Mouse (Mus musculus): ENCODE results near the gene Pde7b. TPM values are rescaled to one million over a fixed set of nuclear protein-coding genes. Genes with fewer than 3 reads are reported as not detected.

The Pde7b gene
- total and polyA plus RNA-seq, 3 experiments, result not detected

DNA sequence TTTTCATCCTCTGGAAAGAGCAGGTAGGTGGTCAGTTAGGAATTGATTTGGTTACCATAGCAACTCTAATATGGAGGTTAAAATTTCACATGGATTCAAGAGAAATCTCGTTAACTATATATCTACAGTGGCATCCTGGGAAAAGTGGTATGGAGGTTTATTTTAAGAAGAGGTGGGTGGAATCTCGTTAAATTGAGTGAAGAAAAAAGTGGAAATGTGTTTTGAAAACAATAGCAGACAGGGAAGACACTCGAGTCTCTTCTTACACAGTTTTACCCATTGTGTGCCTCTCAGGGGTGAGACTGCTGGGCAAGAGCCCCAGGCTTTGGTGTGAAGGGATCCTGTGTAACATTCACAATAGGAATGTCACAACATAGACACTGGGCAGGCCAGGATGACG is 56.3 kb downstream of the Pde7b start:
- no peak overlapping the region for H3K4me2 ChIP-seq (ENCODE audit: insufficient read depth, low read depth, poor library complexity, severe bottlenecking)
- H3K79me2 ChIP-seq (replicated peaks; ENCODE audit: control insufficient read depth, extremely low read depth, insufficient read depth, poor library complexity, severe bottlenecking), result no peaks in the 10 kb centered on the region
- no peak overlapping the region for H3K9ac ChIP-seq (ENCODE audit: insufficient read depth, low read depth)
- H3K4me1 ChIP-seq (ENCODE audit: control insufficient read depth in 1 of 2, insufficient read depth in 2 of 2), result no peaks in the 10 kb centered on the region
- no peak for DNase-seq (ENCODE audit: extremely low read depth)
- in situ Hi-C loops (cut with MboI; ENCODE audit: low pct_ligation_motif_present, low pct_unique_long_range_greater_than_20kb, low sequenced_read_pairs), result no loop called here
- dilution Hi-C loops (cut with MboI; ENCODE audit: extremely low pct_ligation_motif_present, extremely low pct_unique_long_range_greater_than_20kb, low sequenced_read_pairs), result no loop called here
- H3K27me3 ChIP-seq (replicated peaks), result no peaks in the 10 kb centered on the region
- H3K4me3 ChIP-seq (replicated peaks in 1 of 3; ENCODE audit: low read depth in 2 of 3, low read length in 2 of 3, poor library complexity in 1 of 3), result no peak overlapping the region
- H3K27ac ChIP-seq (ENCODE audit: insufficient read depth, low read depth), result no peak overlapping the region
- no peaks in the 10 kb centered on the region for H3K36me3 ChIP-seq (replicated peaks in 1 of 2; ENCODE audit: control insufficient read depth in 1 of 2, insufficient read depth in 1 of 2, low read length in 1 of 2)
- TF ChIP-seq GABPA (IDR thresholded peaks at IDR 0.05; ENCODE audit: insufficient replicate concordance, low read depth, low read length) (no peak), SIN3A (IDR thresholded peaks at IDR 0.05; ENCODE audit: low read length) (no peak), IRF4 (IDR thresholded peaks at IDR 0.05; ENCODE audit: low read depth, low read length) (no peak), MAFK (IDR thresholded peaks at IDR 0.05; ENCODE audit: insufficient replicate concordance, low read length) (no peak), RAD21 (IDR thresholded peaks at IDR 0.05; ENCODE audit: low read depth, low read length) (no peak)
- H3K9me3 ChIP-seq (replicated peaks; ENCODE audit: low read length), result no peaks in the 10 kb centered on the region

DNA sequence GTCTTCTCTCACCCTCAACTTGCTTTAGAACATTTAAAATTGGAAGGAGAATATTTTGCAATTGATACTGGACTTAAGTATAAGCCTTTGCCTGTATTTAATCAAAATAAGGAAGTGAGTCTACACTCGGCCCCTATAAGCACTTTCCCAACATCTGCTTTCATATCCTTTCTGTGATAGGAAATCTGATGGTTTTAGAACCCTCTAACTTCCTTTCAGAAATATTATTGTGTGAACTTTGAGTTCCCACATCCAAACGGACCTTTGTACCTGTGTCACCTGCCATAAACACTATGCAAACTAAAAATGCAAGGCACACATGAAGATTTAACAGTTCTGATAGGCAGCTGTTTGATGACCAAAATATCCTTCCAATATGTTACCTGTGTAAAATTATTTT is 58.2 kb downstream of the Pde7b start:
- no peaks in the 10 kb centered on the region for H3K79me2 ChIP-seq (replicated peaks; ENCODE audit: control insufficient read depth, extremely low read depth, insufficient read depth, poor library complexity, severe bottlenecking)
- no peaks in the 10 kb centered on the region for H3K4me1 ChIP-seq (ENCODE audit: control insufficient read depth in 1 of 2, insufficient read depth in 2 of 2)
- no peak overlapping the region for H3K4me2 ChIP-seq (ENCODE audit: insufficient read depth, low read depth, poor library complexity, severe bottlenecking)
- H3K4me3 ChIP-seq (replicated peaks in 1 of 3; ENCODE audit: low read depth in 2 of 3, low read length in 2 of 3, poor library complexity in 1 of 3), result no peak overlapping the region
- H3K27me3 ChIP-seq (replicated peaks), result no peaks in the 10 kb centered on the region
- no peak overlapping the region for H3K9ac ChIP-seq (ENCODE audit: insufficient read depth, low read depth)
- H3K27ac ChIP-seq (ENCODE audit: insufficient read depth, low read depth), result no peak overlapping the region
- dilution Hi-C loops (cut with MboI; ENCODE audit: extremely low pct_ligation_motif_present, extremely low pct_unique_long_range_greater_than_20kb, low sequenced_read_pairs) (no loop called here), in situ Hi-C loops (cut with MboI; ENCODE audit: low pct_ligation_motif_present, low pct_unique_long_range_greater_than_20kb, low sequenced_read_pairs) (no loop called here)
- TF ChIP-seq NELFE (IDR thresholded peaks at IDR 0.05; ENCODE audit: low read depth, low read length) (no peak), MAZ (IDR thresholded peaks at IDR 0.05; ENCODE audit: low read depth, low read length) (no peak), CTCF (conservative IDR thresholded peaks at IDR 0.05 in 1 of 2, IDR thresholded peaks at IDR 0.05 in 1 of 2; ENCODE audit: low read depth in 2 of 2, low read length in 2 of 2) (no peak), MAFK (IDR thresholded peaks at IDR 0.05; ENCODE audit: insufficient replicate concordance, low read length) (no peak), SMC3 (IDR thresholded peaks at IDR 0.05; ENCODE audit: low read depth, low read length) (no peak), MYC (IDR thresholded peaks at IDR 0.05; ENCODE audit: low read depth, low read length) (no peak)
- no peaks in the 10 kb centered on the region for H3K36me3 ChIP-seq (replicated peaks in 1 of 2; ENCODE audit: control insufficient read depth in 1 of 2, insufficient read depth in 1 of 2, low read length in 1 of 2)
- no peak for DNase-seq (ENCODE audit: extremely low read depth)
- no peaks in the 10 kb centered on the region for H3K9me3 ChIP-seq (replicated peaks; ENCODE audit: low read length)

DNA sequence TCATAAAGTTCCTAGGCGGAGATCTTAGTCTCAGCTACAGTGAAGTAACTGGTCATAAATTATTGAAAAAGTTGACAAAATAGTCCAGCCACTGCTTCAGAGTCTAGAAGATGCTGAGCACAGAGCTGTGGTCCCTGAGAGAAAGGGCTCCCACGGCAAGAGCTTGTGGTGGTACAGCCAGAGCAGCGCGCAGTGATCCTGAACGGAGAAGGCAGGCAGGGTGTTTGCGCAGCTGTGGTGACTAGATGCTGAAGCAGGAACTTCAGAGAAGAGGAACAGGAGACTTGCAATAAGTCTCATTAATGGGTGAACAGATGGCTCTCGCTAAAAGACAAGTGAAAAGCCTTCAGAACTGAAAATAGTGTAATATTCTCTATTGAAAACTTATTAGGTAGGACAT is 61.9 kb downstream of the Pde7b start:
- DNase-seq (ENCODE audit: extremely low read depth), result peak; percentile 3
- H3K27me3 ChIP-seq (replicated peaks), result no peaks in the 10 kb centered on the region
- no peaks in the 10 kb centered on the region for H3K36me3 ChIP-seq (replicated peaks in 1 of 2; ENCODE audit: control insufficient read depth in 1 of 2, insufficient read depth in 1 of 2, low read length in 1 of 2)
- no peak overlapping the region for H3K4me3 ChIP-seq (replicated peaks in 1 of 3; ENCODE audit: low read depth in 2 of 3, low read length in 2 of 3, poor library complexity in 1 of 3)
- peak overlapping the region; percentile 51; the same call in 1 of the 2 replicates for H3K4me2 ChIP-seq (ENCODE audit: insufficient read depth, low read depth, poor library complexity, severe bottlenecking)
- in situ Hi-C loops (cut with MboI; ENCODE audit: low pct_ligation_motif_present, low pct_unique_long_range_greater_than_20kb, low sequenced_read_pairs) (no loop called here), dilution Hi-C loops (cut with MboI; ENCODE audit: extremely low pct_ligation_motif_present, extremely low pct_unique_long_range_greater_than_20kb, low sequenced_read_pairs) (no loop called here)
- no peaks in the 10 kb centered on the region for H3K9me3 ChIP-seq (replicated peaks; ENCODE audit: low read length)
- no peak overlapping the region for H3K9ac ChIP-seq (ENCODE audit: insufficient read depth, low read depth)
- no peaks in the 10 kb centered on the region for H3K4me1 ChIP-seq (ENCODE audit: control insufficient read depth in 1 of 2, insufficient read depth in 2 of 2)
- no peak for TF ChIP-seq TBP (conservative IDR thresholded peaks at IDR 0.05; ENCODE audit: low read depth, low read length)
- TF ChIP-seq TCF12 (IDR thresholded peaks at IDR 0.05; ENCODE audit: low read depth, low read length), result no peak
- TF ChIP-seq SIN3A (IDR thresholded peaks at IDR 0.05; ENCODE audit: low read length), result no peak
- no peak for TF ChIP-seq MYC (IDR thresholded peaks at IDR 0.05; ENCODE audit: low read depth, low read length)
- TF ChIP-seq POLR2AphosphoS2 (IDR thresholded peaks at IDR 0.05; ENCODE audit: low read depth, low read length), result no peak
- TF ChIP-seq ELF1 (IDR thresholded peaks at IDR 0.05; ENCODE audit: low read depth, low read length), result no peak
- TF ChIP-seq MEF2A (IDR thresholded peaks at IDR 0.05; ENCODE audit: borderline replicate concordance, low read depth, low read length), result no peak
- no peak for TF ChIP-seq BHLHE40 (IDR thresholded peaks at IDR 0.05; ENCODE audit: low read depth, low read length)
- TF ChIP-seq CHD1 (IDR thresholded peaks at IDR 0.05; ENCODE audit: low read depth, low read length), result no peak
- TF ChIP-seq KAT2A (IDR thresholded peaks at IDR 0.05; ENCODE audit: insufficient replicate concordance, low read length), result no peak
- no peak for TF ChIP-seq GABPA (IDR thresholded peaks at IDR 0.05; ENCODE audit: insufficient replicate concordance, low read depth, low read length)
- no peak for TF ChIP-seq JUND (conservative IDR thresholded peaks at IDR 0.05; ENCODE audit: low read depth, low read length)
- no peaks in the 10 kb centered on the region for H3K79me2 ChIP-seq (replicated peaks; ENCODE audit: control insufficient read depth, extremely low read depth, insufficient read depth, poor library complexity, severe bottlenecking)
- H3K27ac ChIP-seq (ENCODE audit: insufficient read depth, low read depth), result no peak overlapping the region

Measured in CH12.LX (cell line).